Mouse (Mus musculus) heart, postnatal 0 days (tissue): ENCODE results near the gene Sap30l. TPM values are rescaled to one million over a fixed set of nuclear protein-coding genes. Genes with fewer than 3 reads are reported as not detected.

ENCODE experiments used
- ATAC-seq: fragments of 200-750 bp; cut with Nextera tagmentation; 2 replicates; pipeline ENCODE4 v1.8.0; 2017; ENCODE audit warnings: low read depth, moderate number of reproducible peaks, moderate library complexity; ENCODE audit not compliant: insufficient read depth
- DNase-seq: peaks from one replicate; pipeline ENCODE4 v3.0.0-alpha.2; 2016; ENCODE audit warnings: low spot score
- H3K27ac ChIP-seq: fragments of 300-500 bp; sonication (generic); 2 replicates; pipeline ENCODE4 v1.5.1; 2014; ENCODE audit warnings: low read depth, mild to moderate bottlenecking
- H3K27me3 ChIP-seq: fragments of 300-500 bp; sonication (generic); 2 replicates; pipeline ENCODE4 v1.6.1; 2014; ENCODE audit warnings: low read length, mixed read lengths; ENCODE audit not compliant: control insufficient read depth, insufficient read depth
- H3K36me3 ChIP-seq: fragments of 300-500 bp; sonication (generic); replicated peaks from 2 replicates; pipeline ENCODE4 v1.6.1; 2014; ENCODE audit warnings: low read length, mixed read lengths; ENCODE audit not compliant: control insufficient read depth, insufficient read depth
- H3K4me1 ChIP-seq: fragments of 300-500 bp; sonication (generic); 2 replicates; pipeline ENCODE4 v1.6.1; 2014; ENCODE audit warnings: antibody characterized with exemption; ENCODE audit not compliant: control insufficient read depth, insufficient read depth
- H3K4me2 ChIP-seq: fragments of 300-500 bp; sonication (generic); 2 replicates; pipeline ENCODE4 v1.6.1; 2014; ENCODE audit warnings: low read depth, mild to moderate bottlenecking, low read length, moderate library complexity
- H3K4me3 ChIP-seq: fragments of 300-500 bp; sonication (generic); 2 replicates; pipeline ENCODE4 v1.5.1; 2014; ENCODE audit warnings: low read depth, low read length
- H3K9ac ChIP-seq: fragments of 300-500 bp; sonication (generic); replicated peaks from 2 replicates; pipeline ENCODE4 v1.6.1; 2014; ENCODE audit warnings: low read depth, low read length, mixed read lengths
- H3K9me3 ChIP-seq: fragments of 300-500 bp; sonication (generic); replicated peaks from 2 replicates; pipeline ENCODE4 v1.6.1; 2016; ENCODE audit warnings: low read length; ENCODE audit not compliant: control insufficient read depth
- CTCF ChIP-seq: IDR thresholded peaks from 2 replicates; pipeline ENCODE4 v1.5.1; 2016; ENCODE audit warnings: antibody characterized with exemption, control low read depth, low read depth
- EP300 ChIP-seq: IDR thresholded peaks from 2 replicates; pipeline ENCODE4 v1.6.1; 2016; ENCODE audit warnings: antibody characterized with exemption, low read depth
- WGBS: fragments of 180-500 bp; shearing (Covaris S2); extraction: QIAGEN DNeasy Blood & Tissue Kit; methylation state at CpG from one replicate; pipeline ENCODE4 v1.1.7; 2014; 5-methylcytosine and 5-hydroxymethylcytosine counted together
- polyA plus RNA-seq: library from polyadenylated mRNA; unstranded; fragments of >200 nt; fragmentation: Nextera tagmentation; extraction: Ambion mirVana; gene quantifications from 2 replicates; pipeline ENCODE4 v1.2.1, GENCODE M21; 2015
- total RNA-seq: library from RNA; depleted of rRNA; stranded (reverse); fragments of >200 nt; gene quantifications from 2 replicates; pipeline ENCODE4 v1.2.3, GENCODE M21; 2014; ENCODE audit warnings: low replicate concordance

Gene Sap30l
- total and polyA plus RNA-seq, 2 experiments from 2014 or later: 8.3 to 16.8 TPM

GRCm38 (mm10) chr11:57829871-57830775, 28.7 kb downstream of the Sap30l start:
- Histone ChIP-seq H3K9me3 (no peaks in the 10 kb centered on the region), H3K27me3 (peaks cover 85% of the 10 kb centered on the region), H3K9ac (no peak overlapping the region), H3K4me1 (peaks cover 14% of the 10 kb centered on the region), H3K36me3 (no peaks in the 10 kb centered on the region), H3K4me2 (peak overlapping the region; percentile 48), H3K27ac (peak overlapping the region; percentile 16; the same call in 1 of the 2 replicates), H3K4me3 (peak overlapping the region; percentile 37)
- ATAC-seq: no peak
- WGBS: 49% methylated on average over 16 of the region's 17 CpGs
- DNase-seq: no peak
- TF ChIP-seq EP300 (no peak), CTCF (no peak)

GRCm38 (mm10) chr11:57831281-57831781, 29.9 kb downstream of the Sap30l start:
- H3K9ac ChIP-seq: 0 out of 2 replicates have a peak overlapping the region, but pooled peaks have one; percentile 35
- peak overlapping the region; percentile 50; the same call in 1 of the 2 replicates for H3K27ac ChIP-seq
- no peak for TF ChIP-seq EP300
- no peak for TF ChIP-seq CTCF
- peak overlapping the region; percentile 37 for H3K4me3 ChIP-seq
- peaks cover 89% of the 10 kb centered on the region for H3K27me3 ChIP-seq
- H3K4me2 ChIP-seq: peak overlapping the region; percentile 48
- ATAC-seq: no peak
- WGBS: 15% methylated on average over 31 of the region's 31 CpGs
- peaks cover 14% of the 10 kb centered on the region for H3K4me1 ChIP-seq
- DNase-seq: no peak
- H3K36me3 ChIP-seq: no peaks in the 10 kb centered on the region
- H3K9me3 ChIP-seq: no peaks in the 10 kb centered on the region

DNA sequence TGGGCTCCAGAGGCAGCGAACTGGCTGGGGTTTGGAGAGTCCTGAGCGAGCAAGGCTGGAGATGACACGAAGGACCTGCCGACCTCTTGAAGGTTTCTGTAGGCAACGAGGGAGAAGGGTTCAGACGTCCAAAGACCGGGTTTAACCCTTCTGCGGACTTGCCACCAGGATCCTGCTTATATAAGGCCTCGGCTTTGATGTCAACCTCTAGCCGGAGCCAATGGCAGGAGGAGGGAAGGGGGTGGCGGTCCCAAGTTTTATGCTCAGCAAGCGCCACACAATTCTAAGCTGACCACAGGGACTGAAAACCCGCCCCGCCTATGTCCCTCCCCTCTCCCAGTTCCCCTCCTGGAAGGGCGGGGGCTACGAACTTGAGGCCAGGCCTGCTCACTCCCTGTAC, 30.4 kb downstream of the Sap30l start:
- peak overlapping the region; percentile 50; the same call in 1 of the 2 replicates for H3K27ac ChIP-seq
- no peak for TF ChIP-seq CTCF
- TF ChIP-seq EP300: no peak

DNA sequence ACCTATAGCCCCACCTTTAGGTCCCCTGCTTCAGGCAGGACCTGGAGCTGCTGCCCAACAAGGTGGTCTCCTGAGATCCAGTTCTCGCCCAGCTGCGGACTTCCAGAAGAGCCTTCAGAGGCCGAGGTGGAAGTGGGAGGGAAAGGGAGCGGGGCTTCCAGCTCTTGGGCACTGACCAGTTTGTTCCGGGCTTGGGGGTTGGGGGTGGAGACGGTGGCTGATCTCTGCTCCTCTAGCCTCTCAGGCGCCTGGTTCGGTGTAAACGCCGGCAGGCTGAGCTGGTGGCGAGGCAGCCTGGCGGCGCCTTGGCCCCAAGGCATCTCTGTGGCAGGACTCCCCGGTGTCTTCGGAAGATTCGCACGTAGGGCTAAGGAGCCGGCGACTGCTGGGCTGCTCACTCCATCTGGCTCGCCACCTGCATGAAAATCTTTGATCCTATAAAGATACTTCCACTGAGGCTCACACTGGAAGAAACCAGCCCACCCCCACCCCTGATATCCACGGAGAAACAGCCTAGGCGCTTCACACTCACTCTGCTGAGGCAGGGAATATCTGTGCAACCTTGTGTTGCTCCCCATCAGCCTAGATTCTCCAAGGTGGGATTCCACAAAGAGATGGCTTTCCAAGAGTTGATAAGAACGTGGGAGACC, 31.2 kb downstream of the Sap30l start, which contains the start of gene Hand1:
TSS of gene Hand1 (minus strand) at position 267 of the 650 bp plus-strand sequence.
- Histone ChIP-seq H3K4me2 (peak within 1 kb of the TSS; percentile 48), H3K9me3 (no peaks in the 10 kb centered on the region), H3K9ac (no peak within 1 kb of the TSS), H3K4me1 (peaks cover 12% of the 10 kb centered on the region), H3K27ac (peak within 1 kb of the TSS; percentile 50; the same call in 1 of the 2 replicates), H3K4me3 (peak within 1 kb of the TSS; percentile 37), H3K27me3 (peaks cover 95% of the 10 kb centered on the region), H3K36me3 (no peaks in the 10 kb centered on the region)
- DNase-seq: no peak
- 31% methylated on average over 23 of the region's 23 CpGs for WGBS
- no peak for TF ChIP-seq EP300
- no peak for TF ChIP-seq CTCF
- ATAC-seq: no peak

More for the DNA sequence above, 30.4 kb downstream of the Sap30l start:
- DNase-seq (no peak), ATAC-seq (peak; percentile 40; the same call in 1 of the 2 replicates)
- 34% methylated on average over 16 of the region's 16 CpGs for WGBS
- Histone ChIP-seq H3K4me2 (peak overlapping the region; percentile 48), H3K36me3 (no peaks in the 10 kb centered on the region), H3K27me3 (peaks cover 94% of the 10 kb centered on the region), H3K9ac (no peak overlapping the region), H3K4me3 (peak overlapping the region; percentile 37), H3K9me3 (no peaks in the 10 kb centered on the region), H3K4me1 (peaks cover 14% of the 10 kb centered on the region)

DNA sequence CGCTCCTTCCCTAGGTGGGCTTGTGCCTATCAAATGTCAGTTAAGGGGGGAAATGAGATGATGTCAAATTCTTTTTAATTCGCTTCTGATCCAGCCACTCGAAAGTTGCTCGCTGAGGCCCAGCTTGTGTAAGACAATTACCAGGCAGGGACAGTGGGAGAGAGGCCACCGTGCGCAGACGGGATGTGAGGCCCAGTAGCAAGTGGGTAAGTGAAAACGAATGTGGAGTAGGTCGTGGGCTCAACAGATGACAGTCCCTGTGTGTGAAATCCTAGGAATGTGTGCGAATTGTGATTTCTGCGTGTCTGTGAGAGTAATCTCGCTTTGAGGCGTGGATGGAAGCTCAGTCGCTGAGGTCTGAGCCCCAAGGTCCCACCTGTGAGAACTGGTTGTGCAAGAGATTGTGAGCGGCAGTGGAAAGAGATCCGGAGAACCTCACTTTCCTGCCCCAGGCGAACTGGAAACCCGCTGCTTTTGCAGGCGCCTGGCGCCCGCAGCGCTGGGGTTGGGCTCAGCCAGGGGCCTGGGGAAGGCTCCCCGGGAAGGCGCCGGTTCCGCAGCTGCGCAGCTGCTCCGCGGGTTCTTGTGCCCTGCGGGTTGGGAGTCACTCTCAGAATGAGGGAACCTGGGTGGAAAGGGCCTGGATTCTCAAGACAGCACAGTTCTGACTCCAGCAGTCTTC, 32.0 kb downstream of the Sap30l start:
- DNase-seq (no peak), ATAC-seq (no peak)
- whole genome bisulfite sequencing: 18% methylated on average over 30 of the region's 30 CpGs
- H3K4me3 ChIP-seq: peak overlapping the region; percentile 1; the same call in 1 of the 2 replicates
- H3K27me3 ChIP-seq: peaks cover 97% of the 10 kb centered on the region
- TF ChIP-seq EP300 (no peak), CTCF (no peak)
- H3K4me1 ChIP-seq: peaks cover 8% of the 10 kb centered on the region; the same call in 1 of the 2 replicates
- peak overlapping the region; percentile 26 for H3K4me2 ChIP-seq
- H3K27ac ChIP-seq: no peak overlapping the region
- no peaks in the 10 kb centered on the region for H3K36me3 ChIP-seq
- no peaks in the 10 kb centered on the region for H3K9me3 ChIP-seq
- H3K9ac ChIP-seq: no peak overlapping the region
